Mouse (Mus musculus): ENCODE results near the gene Zfpm1.

Zfpm1 gene

DNA sequence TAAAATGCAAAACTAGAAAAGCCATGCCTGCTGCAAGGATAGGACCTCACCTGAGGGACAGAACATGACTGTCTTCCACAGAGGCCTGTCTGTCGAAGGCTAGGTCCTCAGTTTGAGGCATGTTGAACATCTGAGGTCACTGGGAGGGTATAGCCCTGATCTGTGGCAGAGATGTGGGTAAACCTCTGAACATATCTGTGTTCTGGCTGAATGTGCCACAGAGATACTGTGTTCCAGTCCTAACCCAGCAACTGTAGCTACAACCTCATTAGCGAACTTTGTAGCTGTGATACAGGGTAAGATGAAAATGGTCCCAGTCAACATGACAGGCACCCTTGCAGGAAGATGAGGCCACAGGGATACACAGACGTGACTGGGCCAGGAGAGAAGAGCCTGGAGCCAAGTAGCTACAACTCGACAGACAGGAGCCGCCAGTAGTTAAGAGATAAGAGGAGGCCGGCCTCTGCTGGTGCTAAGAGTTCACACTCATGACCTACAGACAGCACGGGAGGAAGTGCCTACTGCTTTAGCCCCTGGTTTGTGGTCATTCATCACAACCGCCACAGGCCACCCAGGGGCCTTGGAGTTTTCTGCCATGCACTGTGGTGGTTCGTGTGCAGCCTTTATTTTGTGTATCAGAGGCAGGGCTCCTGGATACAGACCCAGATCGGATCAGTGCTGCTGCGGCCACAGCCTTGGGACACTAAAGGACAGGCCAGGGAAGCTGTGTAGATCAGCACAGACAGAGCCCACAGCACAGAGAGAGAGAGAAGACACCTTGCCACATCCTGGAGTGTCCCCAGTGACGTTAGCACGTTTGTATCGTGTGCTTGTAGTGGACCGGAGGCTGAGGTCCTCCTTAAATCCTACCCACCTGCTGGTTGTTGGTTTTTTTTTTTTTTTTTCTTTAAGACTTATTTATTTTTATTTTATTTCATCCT, 67.7 kb downstream of the Zfpm1 start:
- DNase-seq = no peak

DNA sequence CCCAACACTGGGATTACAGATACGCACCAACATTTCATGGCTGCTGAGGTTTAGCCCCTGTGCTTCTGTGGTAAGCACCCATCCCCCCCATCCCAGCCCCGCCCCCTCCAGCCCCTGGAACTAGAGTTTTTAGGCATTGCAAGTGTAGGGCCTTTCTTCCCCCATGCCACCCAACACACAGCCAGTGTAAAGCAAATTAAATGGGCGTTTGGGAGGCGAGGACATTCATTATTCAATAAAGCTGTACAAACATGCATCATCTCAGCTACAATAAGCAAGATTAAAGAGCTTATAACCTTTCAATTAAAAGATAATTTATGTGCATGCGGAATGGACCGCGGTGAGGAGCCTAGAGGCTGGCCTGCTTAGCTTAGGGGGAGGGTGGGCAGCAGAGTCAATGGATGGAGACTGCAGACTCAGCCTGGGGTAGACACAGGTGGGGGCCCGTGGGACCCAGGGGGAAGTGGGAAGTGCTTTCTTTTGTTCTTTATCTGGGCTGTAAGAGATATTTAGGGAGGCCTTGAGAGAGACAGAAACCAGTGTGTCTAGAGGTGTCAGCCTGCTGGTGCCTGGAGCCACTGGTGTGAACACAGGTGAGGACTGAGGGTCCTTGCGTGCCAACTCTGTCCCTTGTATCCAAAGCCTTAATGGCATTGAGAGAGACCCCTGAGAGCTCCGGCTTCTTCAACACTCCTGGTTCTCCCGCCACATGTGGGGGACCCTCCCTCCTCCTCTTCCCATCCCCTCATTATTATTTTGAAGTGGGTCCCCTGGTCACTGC, 68.6 kb downstream of the Zfpm1 start:
- no peak for DNase-seq

DNA sequence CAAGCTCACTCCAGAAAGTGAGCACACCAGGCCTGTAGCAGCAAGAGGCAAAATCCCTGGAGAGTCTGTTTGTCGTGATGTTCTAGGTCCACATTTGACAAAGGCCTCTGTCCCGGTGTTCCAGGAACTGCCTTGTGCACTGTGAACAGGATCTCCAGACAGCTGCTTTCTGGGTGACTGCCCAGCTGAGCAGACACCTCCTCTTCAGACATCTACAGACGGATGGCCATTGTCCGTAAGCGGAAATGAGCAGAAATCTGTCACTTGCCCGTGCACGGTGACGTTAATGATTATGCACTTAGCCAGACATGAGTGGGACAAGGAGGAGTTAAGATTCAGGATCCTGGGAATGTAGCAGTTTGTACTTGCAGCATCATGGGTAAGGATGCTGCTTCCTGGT, 72.2 kb downstream of the Zfpm1 start:
- DNase-seq = no peak

GRCm38 (mm10) chr8:122355642-122356606, 74.0 kb downstream of the Zfpm1 start:
- DNase-seq = no peak

- no peak for DNase-seq
Measured at GRCm38 (mm10) chr8:122357202-122357601, 75.3 kb downstream of the Zfpm1 start.

DNA sequence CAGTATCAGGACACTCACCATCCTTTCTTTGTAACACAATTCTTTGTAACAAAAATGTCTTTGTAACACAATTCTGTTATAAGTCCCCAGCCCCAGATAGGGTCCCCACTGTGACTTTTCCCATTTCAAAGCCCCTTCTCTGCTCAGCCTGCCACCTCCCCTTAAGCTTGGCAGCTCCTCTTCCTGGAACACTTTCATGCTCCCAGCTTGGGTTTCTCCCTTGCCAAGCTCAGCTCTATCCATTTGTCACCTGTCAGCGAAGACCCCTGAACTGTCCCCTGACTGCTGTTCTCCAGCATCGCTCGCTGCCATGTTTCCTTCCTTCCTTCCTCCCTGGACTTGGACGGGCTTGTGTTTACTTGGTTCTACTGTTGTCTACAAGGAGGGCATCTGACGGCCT, 75.7 kb downstream of the Zfpm1 start:
- no peak for DNase-seq

GRCm38 (mm10) chr8:122359111-122359775, 77.3 kb downstream of the Zfpm1 start:
- no peak for DNase-seq

GRCm38 (mm10) chr8:122360696-122361416, 78.9 kb downstream of the Zfpm1 start, which contains the start of gene Trhr2:
Gene Trhr2 (minus strand): TSS chr8:122360746.
- no peak for DNase-seq

- no peak for DNase-seq
Measured at GRCm38 (mm10) chr8:122362271-122362670, 80.3 kb downstream of the Zfpm1 start.

DNA sequence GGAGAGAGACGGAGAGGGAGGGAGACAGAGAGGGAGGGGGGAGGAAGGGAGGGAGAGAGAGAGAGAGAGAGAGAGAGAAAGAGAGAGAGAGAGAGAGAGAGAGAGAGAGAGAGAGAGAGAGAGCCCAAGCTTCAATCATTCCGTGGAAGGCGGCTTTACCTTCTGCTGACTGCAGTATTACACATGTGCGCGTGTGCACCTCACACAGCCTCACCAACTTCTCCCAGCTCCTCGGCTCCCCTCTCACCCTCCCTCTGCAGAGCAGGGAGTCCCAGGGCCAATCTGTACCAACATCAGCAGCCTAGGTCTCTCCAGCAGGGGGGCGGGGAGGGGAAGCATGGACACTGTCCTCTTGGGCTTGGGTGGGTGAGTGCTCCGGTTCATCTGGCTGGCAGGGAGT, 81.0 kb downstream of the Zfpm1 start:
- DNase-seq = no peak

- DNase-seq = no peak
Measured at GRCm38 (mm10) chr8:122368494-122368893, 86.6 kb downstream of the Zfpm1 start.

DNA sequence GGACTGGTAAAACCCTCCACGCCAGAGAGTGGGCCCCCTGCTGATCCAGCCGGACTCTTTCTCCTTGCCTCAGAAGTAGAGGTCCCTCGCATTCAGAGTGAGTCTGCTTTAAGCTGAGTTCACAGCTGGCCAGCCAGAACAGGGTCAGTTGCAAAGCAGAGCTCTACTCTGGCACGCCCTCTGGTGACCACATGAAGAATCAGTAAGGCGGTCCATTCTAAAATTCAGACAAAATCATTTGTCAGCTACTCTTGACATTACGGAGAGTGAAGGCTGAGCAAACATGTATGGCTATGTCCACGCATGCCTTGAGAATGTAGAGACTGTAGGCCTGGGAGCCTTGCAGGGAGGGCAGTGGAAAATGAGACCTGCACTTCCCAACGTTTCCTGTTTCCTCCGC, 87.7 kb downstream of the Zfpm1 start:
- DNase-seq = peak in 1 of 2 experiments; percentile 60

- DNase-seq = no peak
Measured at GRCm38 (mm10) chr8:122371706-122372105, 89.8 kb downstream of the Zfpm1 start.

DNA sequence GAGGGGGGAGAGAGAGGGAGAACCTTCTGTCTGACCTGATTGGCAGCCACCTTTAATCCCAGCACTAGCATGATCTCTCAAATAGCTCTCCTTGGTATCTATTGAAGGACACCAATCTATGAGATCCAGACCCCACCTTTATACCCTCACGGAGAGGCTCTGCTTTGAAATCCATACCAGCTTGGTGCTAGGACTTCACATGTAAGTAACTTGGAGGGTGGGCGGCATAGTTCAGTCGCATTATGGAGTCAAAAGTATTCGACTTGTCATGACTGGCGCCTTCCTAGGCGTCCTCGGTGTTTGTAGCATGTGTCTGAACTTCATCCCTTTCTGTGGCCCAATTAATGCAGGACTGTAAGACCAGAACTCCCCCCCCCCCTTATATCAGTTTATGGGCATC, 93.4 kb downstream of the Zfpm1 start:
- DNase-seq = no peak

DNA sequence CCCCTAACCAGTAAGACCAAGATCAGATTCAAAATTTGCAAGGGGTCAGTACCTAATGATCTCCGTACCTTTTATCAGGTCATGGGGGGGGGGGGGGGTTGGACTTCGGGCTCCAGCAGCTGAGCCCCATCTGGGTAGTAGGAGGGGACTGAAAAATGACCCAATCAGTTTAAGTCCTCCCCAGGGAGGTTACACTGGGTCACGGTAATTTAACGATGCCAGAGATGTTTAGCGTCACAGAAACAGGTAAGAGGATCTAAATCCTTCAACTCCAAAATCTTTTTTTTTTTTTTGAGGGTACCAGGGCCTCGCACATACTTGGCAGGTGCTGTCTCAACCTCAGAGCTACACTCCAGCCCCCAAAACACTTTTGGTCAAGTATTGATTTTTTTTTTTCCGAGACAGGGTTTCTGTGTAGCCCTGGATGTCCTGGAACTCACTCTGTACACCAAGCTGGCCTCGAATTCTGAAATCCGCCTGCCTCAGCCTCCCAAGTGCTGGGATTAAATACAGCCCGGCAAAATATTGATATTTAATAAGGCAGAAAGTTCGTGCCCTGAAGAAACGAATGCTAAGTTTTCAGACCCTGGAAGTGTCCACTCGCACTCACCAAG, 93.9 kb downstream of the Zfpm1 start:
- DNase-seq = no peak

DNA sequence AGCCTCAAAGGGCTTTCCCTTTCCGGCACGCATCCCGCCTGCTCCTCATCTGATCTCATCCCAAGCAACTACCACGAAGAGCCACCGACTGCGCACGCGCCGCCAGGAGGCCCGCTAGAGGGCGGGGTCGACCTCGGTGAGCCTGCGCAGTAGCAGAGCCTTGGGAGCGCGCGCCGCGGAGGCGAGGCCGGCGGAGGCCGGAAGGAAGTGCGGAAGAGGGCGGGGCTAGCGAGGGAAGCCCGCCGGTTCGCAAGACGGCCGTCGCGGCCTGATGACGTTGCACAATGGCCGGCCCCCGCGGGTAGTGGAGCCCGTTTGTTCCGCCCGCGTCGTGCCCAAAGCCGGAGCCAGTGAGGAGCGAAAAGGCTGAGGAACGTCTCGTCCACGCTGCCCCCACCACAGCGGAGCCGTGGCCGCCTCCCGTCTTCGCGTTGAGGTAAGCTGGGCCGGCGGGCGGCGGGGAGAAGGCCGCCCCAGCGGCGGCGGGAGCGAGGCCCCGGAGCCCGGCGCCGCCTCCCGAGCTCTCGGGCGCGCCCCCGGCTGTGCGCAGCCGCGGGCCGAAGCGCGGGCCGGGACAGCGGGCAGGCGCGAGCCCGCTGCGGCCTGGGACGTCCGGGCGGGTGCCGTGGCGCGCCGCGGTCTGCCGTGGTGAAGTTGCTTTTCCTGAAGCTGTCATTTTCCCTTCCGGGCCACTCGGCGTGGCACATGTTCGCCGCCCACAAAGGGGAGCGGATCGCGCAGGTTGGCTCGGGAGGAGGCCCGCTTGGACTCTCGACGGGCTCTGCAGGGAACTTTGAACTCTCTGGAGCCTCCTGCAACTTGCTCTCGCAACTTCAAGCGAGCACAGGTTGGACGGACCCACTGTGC, 94.7 kb downstream of the Zfpm1 start, which contains the start of gene Zc3h18:
Zc3h18 (plus strand) TSS at position 245 of the 867 bp plus-strand sequence.
- DNase-seq = peak; percentile 99

- no peak for DNase-seq
Measured at GRCm38 (mm10) chr8:122383039-122383438, 101.1 kb downstream of the Zfpm1 start.

All from spleen, adult 18-20 months (tissue).